Mouse (Mus musculus) ES-E14 (cell line): ENCODE measurements at regions not wholly inside any gene's neighbourhood (a gene's known extent, or its start where the extent isn't known, plus 50 kb on each side); places are given as distances from the start of the nearest gene placed in this dataset.

Experiments used
- CHD2 ChIP-seq: IDR thresholded peaks from 2 replicates; pipeline ENCODE4 v1.6.1; 2014; ENCODE audit warnings: mild to moderate bottlenecking, low read depth, low read length, inconsistent platforms
- ZNF384 ChIP-seq: IDR thresholded peaks from 2 replicates; pipeline ENCODE4 v1.6.1; 2012; ENCODE audit warnings: low read depth, low read length, inconsistent platforms

GRCm38 (mm10) chr9:67630173-67630572, 70.7 kb upstream of the Tln2 start:
- TF ChIP-seq CHD2, result no peak
- no peak for TF ChIP-seq ZNF384
